Mouse (Mus musculus) kidney, adult 2 months (tissue): ENCODE data around the gene Lhcgr. TPM values are rescaled to one million over a fixed set of nuclear protein-coding genes. Genes with fewer than 3 reads are reported as not detected.

Source experiments
- DNase-seq: peaks from one replicate; pipeline ENCODE4 v3.0.0; 2021
- H3K27ac ChIP-seq: fragments of 200-500 bp; 2 replicates; pipeline ENCODE4 v1.5.1; 2012; ENCODE audit warnings: low read depth, low read length, control low read depth, inconsistent platforms; ENCODE audit not compliant: insufficient read depth
- H3K27me3 ChIP-seq: fragments of 200-500 bp; replicated peaks from 2 replicates; pipeline ENCODE4 v1.6.1; 2012; ENCODE audit warnings: mild to moderate bottlenecking, moderate library complexity, low read length, inconsistent platforms; ENCODE audit not compliant: control insufficient read depth, insufficient read depth
- H3K36me3 ChIP-seq: fragments of 200-500 bp; 2 replicates; pipeline ENCODE4 v1.6.1; 2012; ENCODE audit warnings: mild to moderate bottlenecking, moderate library complexity, low read length, inconsistent platforms; ENCODE audit not compliant: control insufficient read depth, insufficient read depth
- H3K4me1 ChIP-seq: fragments of 200-500 bp; 2 replicates; pipeline ENCODE4 v1.6.1; 2011; ENCODE audit warnings: low read length; ENCODE audit not compliant: control insufficient read depth, insufficient read depth
- H3K4me3 ChIP-seq: fragments of 200-500 bp; 2 replicates; pipeline ENCODE4 v1.5.1; 2011; ENCODE audit warnings: mild to moderate bottlenecking, low read depth, low read length, control low read depth; ENCODE audit not compliant: insufficient read depth
- CTCF ChIP-seq: fragments of 200-500 bp; conservative IDR thresholded peaks from 2 replicates; pipeline ENCODE4 v1.5.1; 2011; ENCODE audit warnings: low read depth, mild to moderate bottlenecking, control low read depth, low read length, moderate library complexity, mixed read lengths; ENCODE audit not compliant: insufficient read depth, insufficient read length
- POLR2A ChIP-seq: fragments of 200-500 bp; IDR thresholded peaks from one replicate; pipeline ENCODE4 v1.6.1; 2011; ENCODE audit warnings: low read depth, low read length, control low read depth
- WGBS: fragments of 180-500 bp; shearing (Covaris S2); methylation state at CpG from one replicate; pipeline ENCODE4 v1.1.7; 2018; 5-methylcytosine and 5-hydroxymethylcytosine counted together
- polyA plus RNA-seq: library from polyadenylated mRNA; depleted of rRNA; stranded (reverse); fragments of >200 nt; gene quantifications from 2 replicates; pipeline ENCODE4 v1.2.3, GENCODE M21; 2012

The Lhcgr gene
- polyA plus RNA-seq, 1 experiment = 0.02 TPM

DNA sequence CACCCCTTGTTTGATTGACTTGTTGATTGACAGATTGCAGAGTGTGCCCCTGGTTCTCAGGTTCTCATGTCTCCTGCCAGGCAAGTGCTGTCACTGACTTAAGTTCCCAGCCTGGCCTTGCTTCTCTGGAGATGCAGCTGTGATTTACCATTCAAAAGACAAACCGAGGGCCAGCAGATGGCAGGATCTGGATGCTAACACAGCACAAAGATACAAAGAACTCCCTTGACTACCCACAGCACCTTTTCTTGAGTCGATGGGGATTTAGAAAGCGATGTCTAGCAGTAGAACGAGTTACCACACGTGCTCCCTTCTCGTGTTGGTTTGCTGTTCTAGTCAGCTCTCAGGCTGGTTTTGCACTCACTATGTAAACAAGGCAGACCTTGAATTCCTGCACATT is 4.9 kb downstream of the Lhcgr start:
- Histone ChIP-seq H3K36me3 (no peaks in the 10 kb centered on the region), H3K27me3 (no peaks in the 10 kb centered on the region), H3K4me1 (no peaks in the 10 kb centered on the region), H3K4me3 (no peak overlapping the region), H3K27ac (no peak overlapping the region)
- TF ChIP-seq CTCF = no peak
- no peak for TF ChIP-seq POLR2A
- no peak for DNase-seq
- WGBS = 75% methylated on average over 6 of the region's 6 CpGs

DNA sequence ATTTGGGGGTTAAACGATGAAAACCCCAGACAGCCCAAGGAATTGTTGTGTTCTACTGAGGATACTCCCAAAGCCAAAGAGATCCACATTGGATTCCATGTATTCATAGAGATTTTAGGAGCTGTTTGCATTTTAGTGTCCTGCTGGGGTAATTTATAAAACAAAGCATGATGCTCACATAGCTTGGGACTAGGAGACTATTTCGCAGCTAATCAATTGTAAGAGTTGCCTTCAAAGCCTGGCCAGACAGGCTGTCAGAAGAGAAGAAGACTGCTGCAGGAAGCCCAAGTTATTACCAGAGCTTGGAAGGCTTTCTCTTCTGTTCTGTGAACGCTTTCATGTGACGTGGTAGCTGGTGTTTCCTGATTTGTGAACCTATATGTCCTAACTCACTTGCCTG is 5.4 kb downstream of the Lhcgr start:
- WGBS = 84% methylated on average over 4 of the region's 4 CpGs
- H3K36me3 ChIP-seq = no peaks in the 10 kb centered on the region
- no peak for DNase-seq
- no peak overlapping the region for H3K4me3 ChIP-seq
- no peak overlapping the region for H3K27ac ChIP-seq
- H3K4me1 ChIP-seq = no peaks in the 10 kb centered on the region
- TF ChIP-seq POLR2A (no peak), CTCF (no peak)
- no peaks in the 10 kb centered on the region for H3K27me3 ChIP-seq

DNA sequence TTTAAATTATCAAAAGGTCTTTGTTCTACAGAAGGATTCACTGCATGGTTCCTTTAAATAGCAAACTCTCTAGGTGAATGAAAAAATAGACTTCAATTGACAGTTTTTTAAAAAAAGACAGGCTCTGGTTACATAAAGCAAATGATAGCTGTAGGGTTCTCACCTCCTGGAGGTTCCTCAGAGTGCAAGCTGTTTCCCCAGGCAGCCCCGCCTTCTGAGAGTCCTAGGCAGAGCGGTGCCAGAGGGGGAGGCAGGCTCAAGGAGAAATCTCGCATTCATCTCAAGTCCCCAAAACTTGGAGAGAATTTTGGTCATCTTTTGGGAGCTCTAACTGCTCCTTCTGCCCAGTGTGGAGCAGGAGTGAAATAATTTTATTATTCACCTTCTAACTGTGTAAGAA is 12.6 kb downstream of the Lhcgr start:
- 47% methylated on average over 3 of the region's 3 CpGs for WGBS
- no peaks in the 10 kb centered on the region for H3K4me1 ChIP-seq
- H3K27ac ChIP-seq = no peak overlapping the region
- no peak for TF ChIP-seq POLR2A
- no peak for TF ChIP-seq CTCF
- H3K4me3 ChIP-seq = no peak overlapping the region
- DNase-seq = no peak
- H3K27me3 ChIP-seq = no peaks in the 10 kb centered on the region; the same call in 1 of the 2 replicates
- H3K36me3 ChIP-seq = no peaks in the 10 kb centered on the region

DNA sequence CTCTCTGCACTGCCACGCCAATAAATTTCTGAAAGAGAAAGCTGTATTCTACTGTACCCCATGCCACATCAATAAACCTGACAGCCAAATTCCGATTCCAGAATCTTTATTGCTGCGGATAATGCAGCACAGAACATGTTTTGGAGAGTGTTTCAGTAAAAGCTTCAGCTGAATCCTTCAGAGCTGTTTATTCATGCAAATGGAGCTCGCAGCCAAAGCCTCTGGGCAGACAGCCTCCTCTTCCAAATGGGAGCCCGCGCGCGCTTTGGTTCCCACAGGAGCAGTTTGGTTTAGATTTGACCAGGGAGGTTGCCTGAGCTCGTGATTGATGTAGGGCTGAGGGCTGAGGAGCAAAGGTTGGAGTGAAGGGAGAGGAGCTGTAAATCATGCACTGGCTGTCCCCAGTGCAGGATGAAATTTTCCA is 17.7 kb downstream of the Lhcgr start:
- TF ChIP-seq CTCF (no peak), POLR2A (no peak)
- Histone ChIP-seq H3K27me3 (no peaks in the 10 kb centered on the region; the same call in 1 of the 2 replicates), H3K27ac (no peak overlapping the region), H3K4me3 (no peak overlapping the region), H3K4me1 (no peaks in the 10 kb centered on the region), H3K36me3 (no peaks in the 10 kb centered on the region)
- WGBS = 13% methylated on average over 9 of the region's 9 CpGs
- DNase-seq = no peak

DNA sequence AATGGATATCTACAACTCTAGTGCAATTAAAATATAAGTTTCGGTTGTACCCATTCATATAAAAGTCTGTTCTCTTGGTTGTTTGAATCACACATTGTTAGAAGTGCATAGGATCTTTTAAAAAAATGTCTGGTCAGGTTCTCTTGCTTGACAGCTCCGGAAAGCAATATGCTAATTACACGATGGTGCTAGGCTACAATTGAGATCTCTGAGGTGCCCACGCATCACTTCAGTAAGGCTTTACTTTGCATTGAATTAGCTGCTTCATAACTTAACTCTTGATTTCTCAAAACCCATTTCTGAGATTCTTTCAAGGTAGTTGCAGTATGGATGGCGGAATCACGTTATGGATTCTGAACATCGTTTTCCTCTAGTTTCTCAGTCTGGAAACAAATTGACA is 21.7 kb downstream of the Lhcgr start:
- DNase-seq = no peak
- Histone ChIP-seq H3K4me3 (no peak overlapping the region), H3K27ac (no peak overlapping the region), H3K36me3 (no peaks in the 10 kb centered on the region), H3K27me3 (no peaks in the 10 kb centered on the region), H3K4me1 (no peaks in the 10 kb centered on the region)
- no peak for TF ChIP-seq CTCF
- no peak for TF ChIP-seq POLR2A
- WGBS = 86% methylated on average over 7 of the region's 7 CpGs

DNA sequence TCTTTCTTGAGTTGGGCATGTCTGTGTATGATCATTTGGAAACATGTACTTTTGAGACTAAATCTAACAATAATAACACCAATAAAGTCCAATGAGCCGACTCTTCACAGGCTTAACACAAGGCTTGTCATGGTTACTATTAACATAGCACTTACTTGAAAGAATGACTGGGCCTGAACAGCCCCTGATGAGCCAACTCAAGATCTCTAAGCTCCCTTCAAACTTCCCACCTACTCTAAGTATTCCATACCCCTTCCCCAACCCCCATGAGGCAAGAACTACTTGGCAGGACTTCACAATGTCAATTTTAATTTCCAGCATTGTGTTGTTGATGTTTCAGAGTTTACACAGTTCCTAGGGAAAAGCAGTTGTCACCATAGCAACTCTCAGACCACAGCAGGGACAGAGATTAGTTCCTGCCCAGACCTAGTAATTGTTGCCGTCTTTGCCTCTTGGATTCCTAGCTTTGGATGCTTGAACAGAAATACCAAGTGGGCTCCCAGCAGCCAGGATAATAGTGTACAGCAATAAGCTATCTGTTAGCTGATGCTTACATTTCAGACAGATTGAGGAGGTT is 22.4 kb downstream of the Lhcgr start:
- H3K27ac ChIP-seq = no peak overlapping the region
- DNase-seq = no peak
- no peaks in the 10 kb centered on the region for H3K4me1 ChIP-seq
- TF ChIP-seq CTCF = no peak
- no peak for TF ChIP-seq POLR2A
- H3K36me3 ChIP-seq = no peaks in the 10 kb centered on the region
- H3K4me3 ChIP-seq = no peak overlapping the region
- 70% methylated on average over 2 of the region's 2 CpGs for WGBS
- no peaks in the 10 kb centered on the region for H3K27me3 ChIP-seq

DNA sequence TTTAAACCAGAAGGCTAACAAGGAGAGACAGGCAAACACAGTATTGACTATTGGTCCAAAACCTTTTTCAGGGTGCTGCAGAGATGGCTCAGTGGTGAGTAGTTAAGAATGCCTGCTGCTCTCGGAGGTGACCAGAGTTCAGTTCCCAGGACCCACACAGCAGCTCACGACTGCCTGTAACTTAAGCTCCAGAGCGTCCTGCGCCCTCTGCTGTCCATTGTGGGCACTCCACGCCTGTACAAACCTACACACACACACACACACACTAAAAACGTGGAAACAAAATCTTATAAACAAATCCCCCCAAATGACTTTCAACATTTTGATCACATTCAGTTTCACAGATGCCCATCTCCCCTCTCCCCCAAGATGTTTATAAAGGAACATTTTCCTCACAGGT is 24.9 kb downstream of the Lhcgr start:
- WGBS = 87% methylated on average over 6 of the region's 6 CpGs
- Histone ChIP-seq H3K27ac (no peak overlapping the region), H3K27me3 (no peaks in the 10 kb centered on the region), H3K4me1 (no peaks in the 10 kb centered on the region), H3K36me3 (no peaks in the 10 kb centered on the region), H3K4me3 (no peak overlapping the region)
- no peak for DNase-seq
- no peak for TF ChIP-seq CTCF
- no peak for TF ChIP-seq POLR2A
